Mouse (Mus musculus) B cell, adult 2 months (primary cell): ENCODE measurements around the gene Rgs4.

Experiments used
- DNase-seq, 2 experiments: peaks; one replicate each; pipeline ENCODE4 v3.0.0; 2022

Gene Rgs4

DNA sequence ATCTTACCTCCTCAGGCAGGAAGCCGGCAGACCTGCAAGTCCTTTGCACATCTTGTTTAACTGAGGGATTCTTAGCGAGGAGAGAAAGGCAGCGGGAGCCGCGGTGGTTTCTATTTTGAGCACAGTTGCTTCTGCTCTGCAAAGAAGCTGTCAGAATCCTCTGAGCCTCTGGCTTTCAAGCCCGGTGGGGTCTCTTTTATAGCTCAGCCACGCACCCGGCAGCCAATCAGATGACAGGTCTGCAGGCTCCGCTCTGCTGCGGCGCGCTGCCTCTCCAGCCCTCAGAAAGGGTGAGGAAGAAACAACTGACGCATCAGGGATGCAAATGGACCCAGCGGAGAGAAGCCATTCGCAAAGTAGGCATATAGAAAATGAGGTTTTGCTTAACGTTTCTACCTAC, at the start of gene Rgs4:
Rgs4 (minus strand) TSS at position 170 of the 400 bp plus-strand sequence.
- no peak for DNase-seq

DNA sequence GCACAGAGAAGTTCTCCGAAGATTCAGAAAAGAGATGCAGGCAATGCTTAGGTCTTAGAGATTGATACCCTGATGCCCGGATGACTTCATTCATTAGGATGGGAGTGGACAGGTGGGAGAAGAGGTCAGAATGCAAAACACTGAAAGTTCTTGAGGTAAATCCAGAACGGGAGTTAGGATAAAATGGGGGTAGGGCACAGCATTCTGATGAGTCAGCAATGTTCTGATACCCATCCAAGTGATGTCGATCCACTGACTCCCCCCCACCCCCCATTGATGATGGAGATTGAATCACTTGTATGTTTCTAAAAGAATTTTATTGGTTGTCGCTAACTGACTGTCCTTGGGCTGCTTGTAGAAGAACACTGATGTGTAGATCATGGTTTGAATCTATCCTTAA, 45.0 kb upstream of the Rgs4 start:
- no peak for DNase-seq

GRCm38 (mm10) chr1:169785981-169786380, 38.5 kb upstream of the Rgs4 start:
- DNase-seq = no peak

DNA sequence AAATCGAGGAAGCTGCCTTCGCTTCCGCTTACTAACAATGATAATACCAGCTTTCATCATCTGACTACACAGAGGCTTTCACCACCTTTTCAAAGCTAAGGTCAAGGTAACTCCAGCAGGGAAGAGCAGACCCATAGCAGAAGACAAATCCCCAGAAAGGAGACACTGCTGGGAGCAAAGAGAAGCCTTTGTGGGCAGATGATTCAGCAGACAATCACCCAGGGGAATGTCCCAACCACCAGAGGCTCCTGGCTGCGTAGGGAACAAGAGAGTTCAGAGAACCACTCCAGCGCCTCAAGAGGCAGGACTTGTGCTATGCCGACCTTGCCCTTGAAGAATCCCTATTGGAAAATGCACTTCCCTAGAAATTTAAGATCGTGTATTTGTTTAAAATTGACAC, 29.1 kb upstream of the Rgs4 start:
- DNase-seq = no peak

DNA sequence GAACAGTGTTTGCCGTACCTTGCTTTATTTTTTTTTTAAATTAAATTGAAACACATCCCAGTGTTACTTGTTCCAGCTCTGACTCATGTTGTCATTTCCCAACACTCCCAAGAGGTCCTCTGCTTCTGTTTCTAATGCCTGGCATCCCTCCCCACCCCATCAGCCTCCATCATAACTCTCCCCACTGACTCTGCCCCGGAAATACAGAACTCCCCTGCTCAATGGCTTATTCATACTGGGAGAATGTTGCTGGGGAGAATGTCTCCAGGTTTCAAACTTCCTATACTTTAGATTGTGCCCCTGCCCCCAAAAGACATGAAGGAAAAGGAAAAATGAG, 17.1 kb upstream of the Rgs4 start:
- DNase-seq = no peak

DNA sequence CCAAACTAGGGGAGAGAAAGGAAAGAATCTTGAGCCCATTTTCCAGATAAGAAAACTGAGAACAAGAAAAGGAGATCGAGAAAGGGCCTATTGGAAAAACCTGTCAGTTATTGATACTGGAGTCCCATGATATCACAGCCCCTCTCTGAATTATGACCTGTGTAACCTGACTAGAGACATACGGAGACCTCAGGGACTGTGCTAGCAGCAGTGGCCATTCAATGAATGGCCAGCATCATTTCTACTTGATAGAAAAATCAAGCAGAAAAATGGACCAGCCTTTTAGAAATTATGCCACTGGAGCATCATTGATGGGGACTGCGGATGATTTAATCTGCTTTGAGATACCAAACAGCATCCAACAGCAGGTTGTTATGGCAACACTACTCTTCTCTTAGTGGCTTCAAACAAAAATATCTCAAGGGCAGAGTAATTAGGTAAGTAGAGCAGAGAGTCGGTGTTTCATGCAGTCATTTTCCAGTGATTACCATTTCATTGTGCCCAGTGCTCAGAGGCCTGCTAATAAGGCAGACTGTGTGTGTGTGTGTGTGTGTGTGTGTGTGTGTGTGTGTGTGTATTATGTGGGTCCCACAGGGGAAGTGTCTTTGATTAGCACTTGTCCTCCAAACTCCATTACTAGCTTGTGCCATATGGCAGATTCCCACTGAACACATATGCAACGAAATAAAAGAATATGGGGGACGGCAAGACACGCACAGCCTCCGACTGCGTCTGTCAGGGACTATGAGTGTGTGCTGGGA, 16.6 kb upstream of the Rgs4 start:
- DNase-seq = no peak

GRCm38 (mm10) chr1:169762524-169762923, 15.1 kb upstream of the Rgs4 start:
- no peak for DNase-seq

- DNase-seq = no peak
Observed at GRCm38 (mm10) chr1:169756532-169756931, 9.1 kb upstream of the Rgs4 start.

- DNase-seq = no peak
Observed at GRCm38 (mm10) chr1:169752395-169752794, 5.0 kb upstream of the Rgs4 start.

GRCm38 (mm10) chr1:169748439-169748838, 997 bp upstream of the Rgs4 start:
- no peak for DNase-seq

DNA sequence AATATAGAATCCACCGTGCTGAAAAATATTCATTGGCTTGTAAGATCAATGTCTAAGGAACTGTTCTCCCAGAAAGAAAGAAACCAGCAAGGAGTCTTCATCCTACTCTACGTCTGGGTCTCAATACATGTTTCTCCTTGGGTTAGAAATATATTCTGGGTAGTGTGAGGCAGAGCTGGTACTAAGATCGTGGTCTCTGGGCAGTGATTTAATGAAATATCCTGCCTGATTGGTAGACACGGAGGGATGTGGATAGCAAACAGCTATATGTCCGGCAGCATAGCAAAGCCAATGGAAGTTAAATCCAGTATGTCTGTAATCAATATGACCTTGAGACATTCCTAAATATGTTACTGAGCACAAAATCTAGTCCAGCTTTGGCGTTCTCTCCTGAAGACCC, 460 bp upstream of the Rgs4 start:
- DNase-seq = no peak

DNA sequence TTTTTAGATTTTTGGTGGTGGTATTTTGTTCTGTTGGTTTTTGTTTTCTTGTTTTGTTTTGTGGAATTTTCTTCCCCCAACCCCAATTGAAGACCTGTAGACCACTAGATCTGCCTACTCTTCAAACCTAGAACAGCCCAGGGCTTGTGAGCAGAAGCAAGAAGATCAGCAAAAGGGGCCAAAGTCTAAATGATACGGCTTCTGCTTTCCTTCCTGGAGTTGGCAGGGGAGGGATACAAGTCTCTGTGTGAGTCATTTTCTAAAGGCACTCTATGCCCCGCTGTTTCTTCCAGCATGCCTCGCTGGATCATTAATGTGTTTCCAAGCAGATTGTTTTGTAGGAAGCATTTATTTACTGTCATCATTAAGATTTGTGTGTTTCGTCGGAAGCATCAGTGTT, 6.3 kb downstream of the Rgs4 start:
- DNase-seq = no peak

DNA sequence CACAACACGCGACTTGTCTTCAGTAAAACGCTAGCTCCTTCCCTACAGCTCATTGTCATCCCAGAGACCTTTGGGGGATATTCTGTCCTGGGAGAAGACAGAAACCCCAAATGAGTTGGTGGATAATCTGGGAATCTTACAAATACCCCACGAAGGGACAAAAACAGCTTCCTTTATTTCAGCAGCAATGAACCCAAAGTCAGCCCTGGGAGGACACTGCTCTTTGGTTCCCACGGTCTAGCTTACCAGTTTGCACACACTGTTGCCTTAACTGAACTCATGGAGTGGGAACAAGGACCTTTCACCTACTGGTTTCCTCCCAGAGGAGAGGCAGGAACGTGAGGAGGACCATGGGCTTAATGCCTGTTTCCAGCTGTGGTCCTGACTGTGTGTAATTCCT, 10.2 kb downstream of the Rgs4 start:
- DNase-seq = no peak

- DNase-seq = no peak
Observed at GRCm38 (mm10) chr1:169736139-169736538, 11.3 kb downstream of the Rgs4 start.

- DNase-seq = no peak
Observed at GRCm38 (mm10) chr1:169730599-169731100, 16.8 kb downstream of the Rgs4 start.

GRCm38 (mm10) chr1:169726319-169726718, 21.1 kb downstream of the Rgs4 start:
- no peak for DNase-seq

GRCm38 (mm10) chr1:169721836-169722235, 25.6 kb downstream of the Rgs4 start:
- no peak for DNase-seq

GRCm38 (mm10) chr1:169704395-169705087, 42.9 kb downstream of the Rgs4 start:
- no peak for DNase-seq

DNA sequence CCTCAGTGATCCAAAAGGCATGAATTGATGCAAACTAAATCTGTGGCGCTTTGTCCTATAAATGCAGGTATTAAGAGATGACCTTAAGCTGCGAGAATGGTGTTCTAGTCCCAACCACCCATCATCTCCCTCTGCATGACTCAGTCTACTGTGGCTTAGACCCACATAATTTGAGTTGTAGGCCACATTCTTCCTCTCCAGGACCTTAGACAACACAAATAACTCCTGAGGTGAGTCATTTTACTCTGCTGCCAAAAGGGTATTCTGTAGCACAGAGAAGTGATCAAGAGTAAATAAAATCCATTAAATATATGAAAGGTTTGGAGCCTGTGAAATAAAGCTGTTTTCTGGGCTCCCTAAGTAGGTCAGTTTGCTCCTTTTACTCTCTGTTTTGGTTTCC, 48.3 kb downstream of the Rgs4 start:
- no peak for DNase-seq

DNA sequence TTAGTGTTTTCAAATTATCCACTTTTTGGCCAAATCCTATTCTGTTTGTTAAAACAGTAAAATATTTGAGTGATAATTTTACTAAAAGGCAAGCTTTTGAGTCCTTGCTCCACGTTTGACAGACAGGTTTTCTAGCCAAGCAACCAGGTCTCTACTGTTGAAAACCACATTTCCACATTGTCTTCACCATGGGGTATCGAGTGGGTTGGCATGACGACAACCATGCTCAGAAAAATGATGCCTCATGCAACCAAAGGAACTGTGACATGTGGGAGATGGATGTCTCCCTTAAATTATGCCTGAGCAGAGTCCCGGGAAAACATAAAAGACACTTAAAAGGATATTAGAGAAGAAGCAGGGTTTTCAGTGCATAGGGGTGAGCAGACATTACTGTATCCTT, 50.2 kb downstream of the Rgs4 start:
- DNase-seq = no peak

- no peak for DNase-seq
Observed at GRCm38 (mm10) chr1:169695356-169695755, 52.1 kb downstream of the Rgs4 start.

- no peak for DNase-seq
Observed at GRCm38 (mm10) chr1:169693537-169693936, 53.9 kb downstream of the Rgs4 start.

DNA sequence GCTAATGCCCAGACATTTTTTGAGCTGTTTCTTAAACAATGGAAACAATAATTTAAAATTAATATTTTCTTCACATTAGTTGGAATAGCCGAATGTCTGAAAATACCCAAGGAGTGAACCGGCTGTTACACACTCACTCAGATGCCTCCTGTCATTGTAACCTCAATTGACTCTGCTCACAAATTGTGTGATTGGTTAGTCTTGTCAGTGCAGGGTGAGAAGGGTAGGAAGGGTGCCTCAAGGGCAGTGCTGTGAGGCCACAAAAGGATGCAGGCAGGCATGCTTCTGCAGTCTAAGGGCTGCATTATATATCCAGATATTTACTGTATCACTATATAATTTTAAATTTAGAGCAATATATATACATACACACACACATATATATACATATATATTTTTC, 54.4 kb downstream of the Rgs4 start:
- DNase-seq = no peak
